Mouse (Mus musculus): ENCODE results near the gene Lect2.
A peak's percentile ranks its signal among the peaks of the same experiment; 100 is the strongest.

Gene Lect2

DNA sequence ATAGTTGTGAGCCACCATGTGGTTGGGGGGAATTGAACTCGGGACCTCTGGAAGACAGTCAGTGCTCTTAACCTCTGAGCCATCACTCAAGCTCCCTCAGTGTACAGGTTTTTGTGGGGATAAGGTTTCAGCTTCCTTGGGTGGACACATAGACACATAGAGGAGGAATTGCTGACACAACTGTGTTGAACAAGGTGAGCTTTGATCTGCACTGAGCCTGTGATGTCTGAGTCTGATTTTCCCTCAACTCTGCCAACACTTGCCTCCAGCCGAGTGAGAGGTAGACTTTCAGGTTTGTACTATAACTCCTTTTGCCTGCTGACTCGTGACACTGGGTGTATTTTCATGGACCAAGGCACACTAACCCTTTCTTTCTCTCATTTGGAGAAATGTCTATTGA, 8.4 kb upstream of the Lect2 start:
- DNase-seq (ENCODE audit: low spot score in 2 of 2) = no peak

DNA sequence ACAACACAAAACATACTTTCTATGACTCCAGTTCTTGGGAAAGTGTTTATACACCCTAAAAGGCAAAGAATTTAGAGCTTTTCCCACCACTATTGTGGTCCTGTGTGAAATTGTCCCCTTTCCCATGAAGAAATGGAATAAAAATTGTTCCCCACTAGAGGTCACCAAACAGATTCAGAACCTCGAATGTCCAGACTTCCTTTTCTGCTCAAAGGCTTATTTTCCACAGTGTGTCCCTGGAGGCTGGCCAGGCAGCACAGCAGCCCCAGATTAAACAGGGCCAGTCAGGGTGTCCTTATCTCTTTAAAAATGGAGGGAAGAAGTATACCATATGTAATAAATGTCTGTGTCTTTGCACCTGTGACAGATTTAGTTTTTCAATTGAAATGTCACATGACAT, 7.7 kb upstream of the Lect2 start:
- peak in 1 of 2 experiments; percentile 26 for DNase-seq (ENCODE audit: low spot score in 2 of 2)

DNA sequence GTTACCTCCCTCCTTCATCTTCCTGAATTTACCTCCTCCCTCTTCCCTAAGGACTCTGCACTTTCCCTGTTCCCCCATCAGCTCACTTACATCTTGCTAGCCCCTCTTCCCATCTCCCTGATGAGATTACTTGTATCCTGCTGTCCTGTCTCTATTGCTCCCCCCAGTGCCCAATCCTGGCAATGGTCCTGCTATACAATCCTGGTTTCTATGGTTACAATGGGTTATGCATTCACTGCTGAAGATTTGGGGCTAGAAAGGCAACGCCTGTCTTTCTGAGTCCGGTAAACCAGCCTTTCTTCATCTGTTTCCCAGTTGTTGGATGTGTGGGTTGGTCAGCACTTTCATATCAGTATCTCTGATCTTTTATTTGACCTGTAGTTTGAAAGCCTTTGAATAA, 6.1 kb upstream of the Lect2 start:
- DNase-seq (ENCODE audit: low spot score in 2 of 2) = peak; percentile 45 to 64

DNA sequence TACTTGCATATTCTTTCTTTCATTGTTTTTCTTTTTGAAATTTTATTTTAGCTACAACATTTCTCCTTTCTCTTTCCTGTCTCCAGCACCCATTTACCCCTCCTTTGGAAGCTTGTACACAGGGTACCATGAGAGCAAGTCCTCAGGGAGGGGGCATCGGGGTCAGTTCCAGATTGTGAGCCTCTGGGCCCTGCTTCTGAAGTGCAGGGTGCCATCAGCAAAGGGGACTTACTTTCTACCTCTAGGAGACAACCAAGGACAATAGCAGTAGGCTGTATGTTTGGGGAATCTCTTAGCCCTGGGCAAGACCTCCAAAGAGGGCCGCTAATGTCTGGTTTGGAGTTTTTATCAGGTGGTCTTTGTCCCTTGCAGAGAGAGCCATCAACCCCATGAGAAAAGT, 5.6 kb upstream of the Lect2 start:
- DNase-seq (ENCODE audit: low spot score in 2 of 2) = no peak

DNA sequence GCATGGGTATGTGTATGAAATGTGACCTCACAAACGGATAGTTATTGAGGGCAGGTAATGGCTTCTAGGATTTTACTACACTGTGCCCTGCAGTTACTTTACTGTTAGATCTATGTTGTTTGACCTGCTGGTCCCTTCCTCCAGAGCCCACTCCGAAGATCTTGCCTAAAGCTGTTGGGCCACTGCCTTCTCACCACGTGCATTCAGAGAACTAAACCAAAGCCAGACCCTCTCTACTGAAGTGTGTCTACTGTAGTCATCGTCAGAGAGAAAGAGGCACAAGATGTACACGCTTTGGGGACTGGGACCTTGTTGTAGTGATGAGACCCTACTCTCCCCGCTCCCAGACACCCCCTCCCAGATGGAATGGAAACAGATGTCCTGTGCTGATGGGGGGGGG, 3.4 kb upstream of the Lect2 start:
- no peak for DNase-seq (ENCODE audit: low spot score in 2 of 2)

DNA sequence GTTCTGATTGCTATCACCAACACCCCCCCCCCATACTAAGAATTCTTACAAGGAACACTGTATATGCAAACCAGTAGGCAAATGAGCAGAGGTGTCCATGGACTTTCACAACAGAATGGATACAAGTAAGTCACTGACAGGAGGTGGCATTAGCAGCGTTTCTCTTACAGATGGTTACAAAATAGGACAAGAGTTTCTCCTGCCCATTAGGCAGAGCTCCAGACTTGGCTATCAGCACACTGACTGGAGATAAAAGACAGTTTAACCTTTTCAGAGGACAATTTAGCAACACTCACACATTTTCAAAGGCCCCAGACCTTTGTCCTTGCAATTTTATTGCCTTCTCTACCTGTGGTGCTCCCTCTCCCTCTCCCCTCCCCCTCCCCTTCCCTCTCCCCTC, 2.3 kb upstream of the Lect2 start:
- DNase-seq (ENCODE audit: low spot score in 2 of 2) = no peak

DNA sequence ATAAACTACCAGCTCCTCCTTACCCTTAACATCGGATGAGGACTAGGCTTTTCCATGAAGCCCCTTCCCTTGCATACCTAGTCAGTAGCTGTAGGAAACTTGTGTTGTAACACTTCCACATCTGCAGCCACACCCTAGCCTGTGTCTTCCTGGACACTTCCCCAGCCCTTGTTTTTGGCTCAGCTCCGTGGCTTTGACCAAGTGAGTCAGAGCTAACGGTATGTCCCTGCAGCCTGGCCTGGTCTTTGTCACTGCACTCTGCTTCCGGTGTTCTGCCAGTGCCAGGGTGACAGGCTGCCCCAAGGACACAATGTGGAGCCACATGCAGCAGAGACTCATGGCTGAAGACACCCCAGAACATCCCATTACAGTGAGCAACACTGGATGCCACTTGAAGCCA, 1.1 kb upstream of the Lect2 start:
- DNase-seq (ENCODE audit: low spot score in 2 of 2) = no peak

DNA sequence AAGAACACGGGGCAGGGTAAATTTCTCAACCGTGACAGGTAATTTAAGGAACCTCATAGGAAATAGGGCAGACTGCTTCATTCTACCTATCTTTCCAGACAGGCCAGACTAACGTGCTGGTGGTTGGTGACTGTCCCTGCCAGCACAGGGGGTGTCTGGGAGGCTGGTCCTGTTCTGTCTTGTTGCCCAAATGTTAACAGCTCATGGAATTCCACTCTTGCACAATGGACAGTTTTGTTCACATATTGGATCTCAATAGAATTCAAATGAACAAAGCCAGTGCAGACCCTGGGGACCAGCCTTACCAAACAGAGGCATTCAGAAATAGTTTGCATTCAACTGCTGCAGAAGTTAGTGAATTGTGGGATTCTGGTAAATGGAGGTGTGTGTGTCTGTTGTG, 3.3 kb downstream of the Lect2 start:
- DNase-seq (ENCODE audit: low spot score in 2 of 2) = no peak

DNA sequence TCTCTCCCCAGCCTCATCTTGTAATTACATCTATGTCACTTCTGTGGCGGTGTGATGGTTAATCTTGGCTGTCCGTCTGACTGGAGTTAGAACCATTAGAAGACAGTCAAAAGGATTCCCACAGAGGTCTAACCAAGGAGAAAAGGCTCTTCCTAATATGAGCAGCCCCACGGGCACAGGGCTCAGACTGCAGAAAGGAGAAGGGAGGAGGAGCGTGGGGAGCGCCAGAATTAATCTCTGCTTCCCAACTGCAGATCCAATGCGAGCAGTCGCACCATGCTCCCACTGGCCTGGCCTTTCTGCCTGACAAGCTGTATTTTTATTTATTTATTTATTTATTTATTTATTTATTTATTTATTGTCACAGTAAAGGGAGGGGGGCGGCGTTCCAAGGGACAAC, 4.5 kb downstream of the Lect2 start:
- no peak for DNase-seq (ENCODE audit: low spot score in 2 of 2)

DNA sequence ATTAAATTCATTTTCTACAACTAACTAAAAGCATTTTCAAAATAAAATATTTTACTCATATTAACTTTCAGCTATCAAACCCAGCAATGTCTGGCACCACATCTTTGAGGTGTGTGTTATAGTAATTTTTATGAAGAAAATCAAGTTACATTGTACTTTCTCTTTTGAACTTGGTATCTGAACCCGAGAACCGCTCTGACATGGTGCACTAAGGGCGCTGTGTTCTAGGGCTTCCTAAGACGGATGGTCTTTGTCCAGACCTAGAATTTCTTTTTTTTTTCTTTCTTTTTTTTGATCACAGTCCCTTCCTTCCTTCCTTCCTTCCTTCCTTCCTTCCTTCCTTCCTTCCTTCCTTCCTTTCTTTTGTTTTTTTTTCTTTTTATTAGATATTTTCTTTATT, 8.5 kb downstream of the Lect2 start:
- peak; percentile 15 to 20 for DNase-seq (ENCODE audit: low spot score in 2 of 2)

DNA sequence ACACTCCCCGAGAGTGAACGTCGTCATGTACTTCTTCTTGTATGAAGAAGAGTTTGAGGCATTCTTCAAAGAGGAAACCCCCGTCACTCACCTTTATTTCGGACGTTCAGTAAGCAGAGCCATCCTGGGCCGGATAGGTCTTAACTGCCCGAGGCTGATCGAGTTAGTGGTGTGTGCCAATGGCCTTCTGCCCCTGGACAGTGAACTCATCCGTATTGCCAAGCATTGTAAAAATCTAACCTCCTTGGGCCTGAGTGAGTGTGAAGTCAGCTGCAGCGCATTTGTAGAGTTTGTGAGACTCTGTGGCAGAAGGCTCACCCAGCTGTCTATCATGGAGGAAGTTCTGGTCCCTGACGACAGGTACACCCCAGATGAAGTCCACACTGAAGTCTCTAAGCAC, 11.3 kb downstream of the Lect2 start:
- DNase-seq (ENCODE audit: low spot score in 2 of 2) = no peak

DNA sequence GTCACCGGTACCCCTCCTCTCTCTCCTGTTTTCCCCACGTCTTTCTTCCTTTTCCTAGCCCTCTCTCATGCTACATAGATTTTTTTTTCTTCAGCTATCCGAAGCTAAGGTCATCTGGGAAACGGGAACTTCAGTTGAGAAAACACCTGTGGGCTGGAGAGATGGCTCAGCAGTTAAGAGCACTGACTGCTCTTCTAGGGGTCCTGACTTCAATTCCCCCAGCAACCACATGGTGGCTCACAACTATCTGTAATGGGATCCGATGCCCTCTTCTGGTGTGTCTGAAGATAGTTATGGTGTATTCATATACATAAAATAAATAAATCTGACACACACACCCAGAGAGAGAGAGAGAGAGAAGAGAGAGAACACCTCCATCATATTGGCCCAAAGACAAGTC, 12.7 kb downstream of the Lect2 start:
- no peak for DNase-seq (ENCODE audit: low spot score in 2 of 2)

DNA sequence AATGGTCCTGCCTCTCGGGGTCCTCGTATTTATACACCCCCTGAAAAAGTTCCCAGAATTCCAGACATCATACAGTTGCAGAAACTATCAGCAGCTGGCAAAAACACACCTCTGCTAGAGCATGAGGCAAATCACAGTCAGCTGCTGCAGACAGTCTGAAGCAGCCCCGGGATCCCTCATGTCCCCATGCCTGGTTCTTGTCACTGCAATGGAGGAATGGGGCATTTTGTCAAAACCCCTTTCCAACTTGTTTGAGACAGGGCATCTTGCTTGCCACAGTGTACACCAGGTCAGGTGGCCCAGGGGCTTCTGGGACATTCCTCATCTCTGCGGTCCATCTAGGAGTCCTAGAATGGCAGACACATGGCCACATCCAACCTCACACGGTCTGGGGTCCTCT, 13.4 kb downstream of the Lect2 start:
- no peak for DNase-seq (ENCODE audit: low spot score in 2 of 2)

DNA sequence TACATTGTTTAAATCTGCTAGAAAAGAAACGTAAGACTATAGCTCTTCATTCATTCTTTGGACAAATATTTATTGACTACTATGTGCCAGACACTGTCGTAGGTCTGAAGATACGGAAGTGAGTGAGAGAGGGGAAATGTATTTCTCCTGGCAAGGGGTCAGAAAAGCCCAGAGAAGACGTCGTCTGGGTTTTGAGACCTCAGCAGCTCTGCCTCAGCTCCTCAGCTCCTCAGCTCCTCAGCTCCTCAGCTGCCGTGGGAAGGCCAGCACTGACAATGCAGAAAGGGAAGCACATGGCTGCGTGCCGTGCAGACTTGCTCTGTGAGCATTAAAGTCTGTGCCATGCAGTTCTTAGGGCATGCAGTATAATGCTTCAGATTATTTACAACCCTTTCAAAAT, 18.6 kb downstream of the Lect2 start:
- DNase-seq (ENCODE audit: low spot score in 2 of 2) = no peak

DNA sequence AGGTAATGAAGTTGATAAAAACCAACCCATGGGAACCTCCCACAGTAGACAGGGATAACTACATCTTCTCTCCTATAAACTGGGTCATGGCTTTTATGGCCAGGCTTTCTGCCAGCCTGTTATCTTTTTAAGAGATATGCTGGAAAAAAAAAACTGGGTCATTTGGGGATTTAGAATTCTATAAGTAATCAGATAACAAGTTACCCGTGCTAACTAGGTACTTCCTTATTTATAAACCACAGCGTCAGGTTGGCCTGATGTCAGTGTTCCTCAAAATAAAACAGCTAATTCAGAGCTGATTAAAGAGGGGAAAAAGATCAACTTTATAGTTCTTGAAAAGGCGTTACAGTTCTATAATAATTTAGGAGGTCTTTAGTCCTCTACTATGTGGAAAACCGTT, 19.3 kb downstream of the Lect2 start:
- no peak for DNase-seq (ENCODE audit: low spot score in 2 of 2)

DNA sequence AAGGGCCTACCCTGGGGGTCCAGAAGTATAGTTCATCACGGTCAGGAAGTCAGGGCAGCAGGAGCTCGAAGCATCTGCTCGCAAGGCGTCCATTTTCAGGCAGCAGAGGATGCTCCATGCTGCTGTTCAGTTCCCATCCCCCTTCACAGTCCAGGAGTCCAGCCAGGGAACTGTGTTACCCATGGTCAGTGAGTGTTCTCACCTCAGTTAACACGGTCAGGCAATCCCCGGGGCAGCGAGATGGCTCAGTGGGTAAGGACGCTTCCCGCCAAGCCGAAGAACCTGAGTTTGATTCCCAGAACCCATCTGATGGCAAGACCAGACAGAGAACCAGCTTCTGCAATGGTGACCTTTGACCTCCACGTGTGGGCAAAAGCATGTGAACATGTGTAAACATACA, 20.0 kb downstream of the Lect2 start:
- no peak for DNase-seq (ENCODE audit: low spot score in 2 of 2)

DNA sequence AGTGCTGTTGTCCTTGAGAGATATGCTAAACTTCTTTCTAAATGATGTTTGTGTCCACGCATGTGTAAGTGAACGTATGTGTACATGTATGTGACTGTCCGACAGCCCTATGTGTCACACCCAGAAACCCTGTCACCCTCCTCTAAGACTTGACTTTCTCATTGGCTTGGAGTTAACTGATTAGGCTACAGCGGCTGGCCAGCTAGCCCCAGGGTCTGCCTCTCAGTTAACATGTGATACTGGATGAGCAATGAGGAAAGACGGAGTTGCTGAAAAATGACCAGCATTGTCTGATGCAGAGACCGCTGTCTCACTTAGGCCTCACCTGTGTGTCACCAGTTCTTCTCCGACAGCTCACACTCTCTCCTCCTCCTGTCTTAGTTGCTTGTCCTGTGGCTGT, 20.5 kb downstream of the Lect2 start:
- no peak for DNase-seq (ENCODE audit: low spot score in 2 of 2)

DNA sequence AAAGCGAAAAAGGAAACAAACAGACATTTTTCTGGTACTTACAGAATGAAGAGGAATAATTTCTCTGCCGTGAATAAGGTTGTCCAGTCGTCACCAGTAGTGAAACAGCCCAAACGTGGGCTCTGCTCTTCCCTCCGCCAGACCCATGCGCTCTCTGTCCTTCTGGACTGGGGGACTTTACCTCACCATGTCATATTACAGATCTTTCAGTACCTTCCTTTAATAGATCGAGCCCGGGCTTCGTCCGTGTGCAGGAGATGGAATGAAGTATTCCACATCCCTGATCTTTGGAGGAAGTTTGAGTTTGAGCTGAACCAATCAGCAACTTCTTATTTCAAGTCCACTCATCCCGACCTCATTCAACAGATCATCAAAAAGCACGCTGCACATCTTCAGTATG, 21.4 kb downstream of the Lect2 start:
- DNase-seq (ENCODE audit: low spot score in 2 of 2) = no peak

DNA sequence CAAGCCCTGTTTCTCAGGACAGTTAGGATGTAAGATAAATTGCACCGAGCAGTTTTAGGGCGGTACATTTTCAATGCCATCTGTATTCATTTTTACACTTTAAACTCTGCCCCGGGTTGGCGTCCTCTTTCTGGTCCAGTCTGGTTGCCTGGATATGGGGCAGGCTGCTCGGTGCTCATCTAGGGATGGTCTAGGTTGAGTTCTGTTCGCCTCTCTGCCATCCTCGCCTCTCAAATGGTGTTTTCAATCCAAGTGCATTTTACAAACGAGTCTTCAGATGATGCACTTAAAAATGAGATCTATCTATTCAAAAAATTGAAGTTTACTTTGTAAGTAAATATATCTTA, 25.5 kb downstream of the Lect2 start:
- no peak for DNase-seq (ENCODE audit: low spot score in 2 of 2)

DNA sequence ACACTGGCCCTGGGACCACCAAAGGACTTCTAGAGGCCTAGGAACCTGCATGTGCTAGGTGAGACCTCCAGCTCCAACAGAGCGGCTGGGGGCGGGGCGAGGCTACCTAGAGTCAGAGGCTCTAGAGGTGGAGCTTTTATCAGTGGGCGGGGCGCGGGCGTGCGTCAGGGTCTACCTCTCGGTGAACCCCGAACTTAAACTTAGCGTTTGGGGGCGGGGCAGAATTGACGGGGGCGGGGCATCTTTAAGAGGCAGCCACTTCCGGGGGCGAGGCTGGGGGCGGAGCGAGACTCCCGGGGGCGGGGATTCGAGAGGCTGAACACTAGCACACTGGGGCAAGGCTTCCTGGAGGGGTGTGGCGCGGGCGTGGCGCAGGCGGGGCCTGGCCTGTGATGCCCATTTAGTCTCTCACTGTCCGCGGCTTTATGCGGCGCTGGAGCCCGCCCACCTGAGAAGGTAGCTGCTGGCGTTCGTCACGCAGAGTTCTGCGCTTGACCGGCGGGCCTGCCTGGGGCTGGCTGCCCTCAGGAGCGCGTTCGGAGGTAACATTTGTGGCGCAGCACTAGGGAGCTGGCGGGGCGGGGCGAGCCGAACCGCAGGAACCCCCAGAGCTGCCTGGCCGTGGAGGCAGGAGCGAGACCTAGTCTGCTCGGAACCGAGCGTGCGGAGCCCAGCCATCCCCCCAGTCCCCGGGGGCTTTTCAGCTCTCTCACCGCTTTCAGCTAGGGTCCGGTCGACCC, 26.1 kb downstream of the Lect2 start, which contains the start of gene Fbxl21:
Gene Fbxl21 (plus strand): TSS at position 392 of the 740 bp plus-strand sequence.
- peak; percentile 88 to 92 for DNase-seq (ENCODE audit: low spot score in 2 of 2)

DNA sequence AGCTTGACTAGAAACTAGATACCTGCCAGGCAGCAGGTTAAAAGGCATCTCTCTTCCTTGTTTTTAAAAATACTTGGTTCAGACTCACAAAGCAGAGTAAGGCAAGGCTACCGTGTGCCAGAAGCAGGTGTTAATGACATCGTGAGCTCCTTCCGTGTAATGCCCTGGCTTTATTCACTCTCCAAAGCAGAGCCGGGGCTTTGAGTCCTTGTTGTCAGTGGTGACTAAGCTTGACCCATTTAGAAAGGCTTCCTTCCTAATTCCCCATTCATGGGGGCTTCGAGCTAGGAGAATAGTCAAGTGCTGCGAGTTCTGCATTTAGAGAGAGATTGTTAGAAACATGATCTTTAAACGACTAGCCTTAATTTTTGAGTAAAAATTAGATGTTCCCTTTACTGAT, 31.5 kb downstream of the Lect2 start:
- DNase-seq (ENCODE audit: low spot score in 2 of 2) = no peak

DNA sequence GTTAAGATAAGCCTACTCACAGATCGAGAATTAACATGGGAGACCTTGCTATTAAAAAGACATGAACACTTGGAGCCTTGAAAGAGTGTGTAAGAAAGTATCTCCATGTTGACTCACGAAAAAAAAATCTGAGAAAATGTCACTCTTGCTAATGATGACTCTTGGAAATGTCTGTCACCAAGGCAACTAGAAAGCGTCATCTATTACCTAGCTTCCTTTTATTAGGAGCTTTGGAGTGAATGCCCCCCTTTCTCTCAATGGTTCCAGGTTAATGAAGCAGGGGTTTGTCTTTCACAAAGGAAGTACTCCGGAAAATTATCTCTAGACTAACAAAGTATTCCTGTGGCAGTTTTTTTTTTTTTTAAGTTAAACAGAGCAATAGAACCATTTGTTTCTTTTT, 32.0 kb downstream of the Lect2 start:
- no peak for DNase-seq (ENCODE audit: low spot score in 2 of 2)

DNA sequence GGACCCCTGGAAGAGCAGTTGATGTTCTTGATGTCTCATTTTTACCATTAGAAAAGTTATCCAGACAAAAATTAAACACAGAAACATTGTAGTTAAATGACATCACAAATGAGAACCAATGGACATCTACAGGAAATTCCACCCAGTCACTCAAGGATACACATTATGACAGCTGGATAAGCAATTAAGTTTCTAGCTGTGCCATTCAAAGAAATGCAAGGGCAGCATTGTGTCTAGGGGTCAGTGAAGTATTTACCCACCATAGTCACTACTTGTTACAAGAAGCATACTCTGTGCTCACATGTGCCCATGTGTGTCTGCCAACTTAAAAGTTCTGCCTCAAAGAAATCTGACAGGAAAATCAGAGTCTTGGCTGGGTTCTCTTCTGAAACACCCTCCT, 34.7 kb downstream of the Lect2 start:
- DNase-seq (ENCODE audit: low spot score in 2 of 2) = no peak

DNA sequence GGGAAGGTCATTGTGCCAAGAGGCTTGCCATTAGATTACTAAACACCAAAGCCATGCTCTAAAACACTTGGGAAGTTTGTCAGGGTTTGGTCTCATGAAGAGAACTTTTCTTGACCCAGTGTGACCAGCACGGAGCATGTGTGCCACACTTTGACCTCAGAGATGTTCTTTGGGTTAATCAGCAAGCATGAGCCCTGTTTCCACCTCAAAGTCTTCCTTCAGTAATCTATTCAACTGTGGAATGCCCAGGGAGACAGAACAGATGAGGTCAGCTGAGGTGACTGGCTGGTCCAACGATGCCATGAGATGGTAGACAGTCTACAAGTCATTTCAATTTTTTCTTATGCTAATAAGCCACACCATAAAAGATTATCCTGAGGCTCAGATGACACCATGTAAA, 38.5 kb downstream of the Lect2 start:
- no peak for DNase-seq (ENCODE audit: low spot score in 2 of 2)

All from frontal cortex, postnatal 36 days (tissue).